In the genomic region with DNA sequence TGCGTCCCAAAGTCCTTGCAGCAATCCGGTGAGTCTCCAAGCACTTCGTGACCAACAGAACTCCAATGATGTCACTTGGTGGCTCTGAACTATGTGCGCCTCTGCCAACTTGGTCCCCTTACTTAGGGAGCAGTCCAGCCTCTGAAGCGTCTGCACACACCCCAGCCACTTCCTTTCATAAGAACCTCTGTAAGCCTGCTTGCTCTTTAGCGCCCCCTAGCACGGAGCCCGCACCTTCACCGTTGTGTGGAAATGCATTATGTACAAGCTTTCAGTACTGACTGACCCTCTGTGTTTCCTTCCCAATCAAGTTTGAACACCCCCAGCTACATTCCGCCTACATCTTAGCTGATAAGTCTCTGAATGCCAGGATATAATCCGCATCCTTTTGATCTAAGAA, we compare ENCODE assay signal across 8 mouse cellular contexts.
DNase-seq lines count a peak whose midpoint lies in the region; ATAC-seq lines count a peak whose summit lies in the region.
"Had no signal": no experiment of that assay in that cellular context is flagged by ENCODE, and none has a peak within 500 bp of the region (broad histone marks: within the 10 kb centered on the region; RNA-seq: fewer than 3 reads in every experiment).

No protein-coding gene starts in this region.

- H3K4me2 ChIP-seq in kidney, embryonic 16.5 days (replicated peaks; ENCODE audit: low read depth, low read length), result no peak overlapping the region
- H3K4me2 ChIP-seq in embryonic facial prominence, embryonic 11.5 days (ENCODE audit: low read depth, low read length), result no peak overlapping the region

- H3K4me1 ChIP-seq in kidney, embryonic 16.5 days (ENCODE audit: insufficient read depth, low read length), result 0 out of 2 replicates have a peak, but pooled peaks cover 4% of the 10 kb centered on the region
- no peaks in the 10 kb centered on the region for H3K4me1 ChIP-seq in embryonic facial prominence, embryonic 11.5 days (ENCODE audit: control insufficient read depth, insufficient read depth, low read length)

- 0 out of 2 replicates have a peak, but pooled peaks have one; percentile 42 for ATAC-seq in kidney, embryonic 16.5 days (ENCODE audit: low FRiP score, low TSS enrichment)
- no peak; the same call in 1 of the 2 replicates for ATAC-seq in embryonic facial prominence, embryonic 11.5 days (replicated peaks; ENCODE audit: insufficient number of reproducible peaks, low FRiP score, low TSS enrichment, low read depth)
- peak; percentile 78 for ATAC-seq in megakaryocyte progenitor cell, adult 5-6 weeks (replicated peaks; ENCODE audit: poor library complexity)
- ATAC-seq in erythroblast, adult 5-6 weeks (replicated peaks; ENCODE audit: low FRiP score, poor library complexity, severe bottlenecking), result no peak
- ATAC-seq in erythroid progenitor cell, adult 5-6 weeks (replicated peaks; ENCODE audit: low FRiP score, poor library complexity, severe bottlenecking), result no peak

- H3K27me3 ChIP-seq in kidney, embryonic 16.5 days (ENCODE audit: insufficient read depth, low read length), result no peaks in the 10 kb centered on the region
- H3K27me3 ChIP-seq in embryonic facial prominence, embryonic 11.5 days (ENCODE audit: control insufficient read depth, insufficient read depth, low read length), result no peaks in the 10 kb centered on the region

- no peak overlapping the region for H3K27ac ChIP-seq in kidney, embryonic 16.5 days (ENCODE audit: low read length)
- H3K27ac ChIP-seq in embryonic facial prominence, embryonic 11.5 days (replicated peaks; ENCODE audit: low read depth, low read length), result no peak overlapping the region

- H3K4me3 ChIP-seq in kidney, embryonic 16.5 days (ENCODE audit: low read length), result no peak overlapping the region
- no peak overlapping the region for H3K4me3 ChIP-seq in embryonic facial prominence, embryonic 11.5 days (ENCODE audit: low read depth, low read length)
- H3K4me3 ChIP-seq: myocyte had no signal

- no peaks in the 10 kb centered on the region for H3K9me3 ChIP-seq in kidney, embryonic 16.5 days (ENCODE audit: low read length)
- H3K9me3 ChIP-seq in embryonic facial prominence, embryonic 11.5 days (replicated peaks; ENCODE audit: control insufficient read depth, low read length), result no peaks in the 10 kb centered on the region

- peaks cover 23% of the 10 kb centered on the region for H3K36me3 ChIP-seq in kidney, embryonic 16.5 days (ENCODE audit: insufficient read depth, low read length)
- H3K36me3 ChIP-seq in embryonic facial prominence, embryonic 11.5 days (replicated peaks; ENCODE audit: control insufficient read depth, insufficient read depth, low read depth, low read length), result no peaks in the 10 kb centered on the region

- 69% methylated on average over 11 of the region's 11 CpGs for WGBS in kidney, embryonic 16.5 days
- 61% methylated on average over 11 of the region's 11 CpGs for whole genome bisulfite sequencing in embryonic facial prominence, embryonic 11.5 days

- H3K9ac ChIP-seq in kidney, embryonic 16.5 days (replicated peaks; ENCODE audit: low read length), result no peak overlapping the region
- H3K9ac ChIP-seq in embryonic facial prominence, embryonic 11.5 days (replicated peaks; ENCODE audit: low read length), result no peak overlapping the region

- no peak for DNase-seq in kidney, adult 9 months
- DNase-seq in T-cell, adult 2 months (ENCODE audit: low spot score), result peak; percentile 9
- DNase-seq in embryonic facial prominence, embryonic 11.5 days (ENCODE audit: low spot score), result peak; percentile 58

Comparison
In these comparisons a context has a peak if more than half of its experiments do, and no peak if none do; other contexts are left out.
1. ATAC-seq: peak in kidney, embryonic 16.5 days (single experiment) and megakaryocyte progenitor cell, adult 5-6 weeks (single experiment); none in embryonic facial prominence, embryonic 11.5 days (single experiment), erythroblast, adult 5-6 weeks (single experiment) and erythroid progenitor cell, adult 5-6 weeks (single experiment).